Comparison of ENCODE assay signal across 8 mouse cellular contexts in the genomic region with DNA sequence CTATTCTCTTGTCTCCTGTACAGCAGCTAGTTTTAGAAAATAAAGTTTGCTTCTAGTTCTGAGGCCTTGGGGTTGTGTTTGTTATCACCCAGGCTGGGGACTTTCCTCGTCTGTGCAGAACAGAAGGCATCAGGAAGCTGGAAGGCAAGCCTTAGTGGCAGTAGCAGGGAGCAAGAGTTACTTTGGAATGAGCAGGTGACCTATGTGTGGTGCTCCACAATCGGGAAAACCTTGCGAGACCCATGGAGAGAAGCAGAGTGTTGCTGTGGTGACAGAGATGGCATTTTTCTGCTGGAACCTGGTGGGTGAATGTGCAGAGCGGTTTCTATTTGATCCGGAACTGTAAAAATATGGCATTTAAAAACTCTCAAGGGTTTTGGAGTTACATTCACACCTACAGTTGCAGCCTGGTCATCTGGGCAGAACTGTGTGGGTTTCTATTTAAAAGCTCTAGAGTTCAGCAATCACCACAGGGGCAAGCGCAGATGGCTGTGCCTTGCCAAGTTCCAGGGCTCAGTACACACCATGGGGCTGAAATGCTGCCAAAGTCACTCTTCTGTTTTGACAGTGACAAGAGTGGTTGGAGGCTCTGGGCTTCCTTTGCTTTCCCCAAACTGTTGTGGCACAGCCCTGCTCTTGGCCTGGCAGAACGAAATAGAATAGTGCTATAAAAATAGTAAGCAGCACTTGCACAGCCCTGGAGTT.
DNase-seq lines count a peak whose midpoint lies in the region; ATAC-seq and TF ChIP-seq lines count a peak whose summit lies in the region.
"Had no signal": no experiment of that assay in that cellular context is flagged by ENCODE, and none has a peak within 500 bp of the region (broad histone marks: within the 10 kb centered on the region; RNA-seq: fewer than 3 reads in every experiment).

No protein-coding gene starts in this region.

- no peak overlapping the region for H3K4me3 ChIP-seq in lung, postnatal 0 days (ENCODE audit: low read depth, low read length)
- no peak overlapping the region for H3K4me3 ChIP-seq in intestine, embryonic 15.5 days (replicated peaks)
- H3K4me3 ChIP-seq: liver, embryonic 15.5 days had no signal

- WGBS in lung, postnatal 0 days: 67% methylated on average over 7 of the region's 7 CpGs
- WGBS in intestine, embryonic 15.5 days: 81% methylated on average over 7 of the region's 7 CpGs

- ATAC-seq in lung, postnatal 0 days: no peak
- ATAC-seq in megakaryocyte progenitor cell, adult 5-6 weeks (replicated peaks; ENCODE audit: poor library complexity): no peak
- ATAC-seq in intestine, embryonic 15.5 days: no peak

- H3K27me3 ChIP-seq in lung, postnatal 0 days (replicated peaks; ENCODE audit: insufficient read depth, low read length): no peaks in the 10 kb centered on the region
- H3K27me3 ChIP-seq in intestine, embryonic 15.5 days (replicated peaks): no peaks in the 10 kb centered on the region
- H3K27me3 ChIP-seq: liver, embryonic 15.5 days had no signal

- H3K9me3 ChIP-seq in lung, postnatal 0 days (ENCODE audit: low read length): no peaks in the 10 kb centered on the region
- no peaks in the 10 kb centered on the region for H3K9me3 ChIP-seq in intestine, embryonic 15.5 days
- H3K9me3 ChIP-seq: liver, embryonic 15.5 days had no signal

- TF ChIP-seq CTCF in lung, postnatal 0 days (IDR thresholded peaks at IDR 0.05): no peak

- no peak overlapping the region for H3K27ac ChIP-seq in lung, postnatal 0 days (ENCODE audit: low read length)
- H3K27ac ChIP-seq in intestine, embryonic 15.5 days: no peak overlapping the region
- H3K27ac ChIP-seq: liver, embryonic 15.5 days had no signal

- H3K4me2 ChIP-seq in lung, postnatal 0 days (replicated peaks; ENCODE audit: low read depth, low read length): no peak overlapping the region
- H3K4me2 ChIP-seq in intestine, embryonic 15.5 days (replicated peaks): no peak overlapping the region
- H3K4me2 ChIP-seq: liver, embryonic 15.5 days had no signal

- peak; percentile 1 for DNase-seq in lung, postnatal 36 days
- DNase-seq in lung, postnatal 0 days (ENCODE audit: low spot score): no peak
- peak; percentile 88 to 91 for DNase-seq in cerebellum, postnatal 25 days
- peak; percentile 70 for DNase-seq in heart, postnatal 4 days
- peak; percentile 53 to 63 for DNase-seq in right cerebral cortex, postnatal 10 days (ENCODE audit: low spot score in 2 of 2)

- no peaks in the 10 kb centered on the region for H3K36me3 ChIP-seq in lung, postnatal 0 days (ENCODE audit: insufficient read depth, low read length)
- no peaks in the 10 kb centered on the region for H3K36me3 ChIP-seq in intestine, embryonic 15.5 days
- H3K36me3 ChIP-seq: liver, embryonic 15.5 days had no signal

- H3K4me1 ChIP-seq in lung, postnatal 0 days (ENCODE audit: insufficient read depth, low read depth, low read length): no peaks in the 10 kb centered on the region
- no peaks in the 10 kb centered on the region for H3K4me1 ChIP-seq in intestine, embryonic 15.5 days (replicated peaks)
- H3K4me1 ChIP-seq: liver, embryonic 15.5 days had no signal

- H3K9ac ChIP-seq in lung, postnatal 0 days (replicated peaks; ENCODE audit: low read depth): no peak overlapping the region
- H3K9ac ChIP-seq in intestine, embryonic 15.5 days: no peak overlapping the region
- H3K9ac ChIP-seq: liver, embryonic 15.5 days had no signal

- no peak for TF ChIP-seq EP300 in lung, postnatal 0 days (IDR thresholded peaks at IDR 0.05)
